Mouse (Mus musculus) CH12.LX (cell line): ENCODE results near the gene Map2k4.

Experiments used
- BHLHE40 ChIP-seq: IDR thresholded peaks from 2 replicates; pipeline ENCODE4 v1.6.1; 2011; ENCODE audit warnings: mild to moderate bottlenecking, low read depth, low read length, improper control_type of control experiment
- CTCF ChIP-seq, 2 experiments: IDR thresholded peaks in 1 of 2; conservative IDR thresholded peaks in 1 of 2; 2 replicates each; pipeline ENCODE4 v1.5.1; 2011 to 2012; ENCODE audit warnings: low read depth in 2 of 2, low read length in 2 of 2, improper control_type of control experiment in 1 of 2, inconsistent platforms in 1 of 2, mild to moderate bottlenecking in 1 of 2, moderate library complexity in 1 of 2
- E2F4 ChIP-seq: IDR thresholded peaks from 2 replicates; pipeline ENCODE4 v1.6.1; 2011; ENCODE audit warnings: low read depth, low read length, improper control_type of control experiment; ENCODE audit not compliant: insufficient replicate concordance
- HCFC1 ChIP-seq: IDR thresholded peaks from 2 replicates; pipeline ENCODE4 v1.6.1; 2012; ENCODE audit warnings: low read depth, mild to moderate bottlenecking, inconsistent platforms, low read length, improper control_type of control experiment
- MAFK ChIP-seq: IDR thresholded peaks from 2 replicates; pipeline ENCODE4 v1.6.1; 2011; ENCODE audit warnings: low read length, improper control_type of control experiment; ENCODE audit not compliant: insufficient replicate concordance
- POLR2A ChIP-seq: IDR thresholded peaks from 2 replicates; pipeline ENCODE4 v1.6.1; 2011; ENCODE audit warnings: low read depth, mild to moderate bottlenecking, improper control_type of control experiment, low read length
- USF1 ChIP-seq: IDR thresholded peaks from 2 replicates; pipeline ENCODE4 v1.6.1; 2014; ENCODE audit warnings: low read depth, mild to moderate bottlenecking, inconsistent platforms, low read length, improper control_type of control experiment
- ZMIZ1 ChIP-seq: IDR thresholded peaks from 2 replicates; pipeline ENCODE4 v1.6.1; 2012; ENCODE audit warnings: low read depth, mild to moderate bottlenecking, inconsistent platforms, low read length, improper control_type of control experiment

DNA sequence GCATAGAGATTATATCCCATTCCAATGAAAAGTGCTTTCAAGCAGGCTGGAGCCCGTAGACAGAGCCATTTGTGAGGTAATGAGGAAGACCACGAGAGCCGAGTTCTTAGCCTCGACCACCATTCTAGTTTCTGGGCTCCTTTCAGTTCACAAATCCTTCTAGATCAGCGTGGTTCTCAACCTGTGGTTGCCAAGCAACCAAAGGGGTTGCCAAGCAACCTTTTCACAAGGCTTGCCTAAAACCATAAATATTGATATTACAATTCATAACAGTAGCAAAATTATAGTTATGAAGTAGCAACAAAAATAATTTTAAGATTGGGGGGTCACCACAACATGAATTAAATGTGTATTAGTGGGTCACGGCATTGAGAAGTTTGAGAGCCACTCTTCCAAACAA is 123.2 kb downstream of the Map2k4 start:
- TF ChIP-seq CTCF (conservative IDR thresholded peaks at IDR 0.05 in 1 of 2, IDR thresholded peaks at IDR 0.05 in 1 of 2; ENCODE audit: low read depth in 2 of 2, low read length in 2 of 2) (no peak), ZMIZ1 (no peak), USF1 (no peak), HCFC1 (no peak), POLR2A (no peak), BHLHE40 (no peak), MAFK (no peak), E2F4 (no peak)
